Comparison of ENCODE assay signal across 31 mouse cellular contexts in the genomic region with DNA sequence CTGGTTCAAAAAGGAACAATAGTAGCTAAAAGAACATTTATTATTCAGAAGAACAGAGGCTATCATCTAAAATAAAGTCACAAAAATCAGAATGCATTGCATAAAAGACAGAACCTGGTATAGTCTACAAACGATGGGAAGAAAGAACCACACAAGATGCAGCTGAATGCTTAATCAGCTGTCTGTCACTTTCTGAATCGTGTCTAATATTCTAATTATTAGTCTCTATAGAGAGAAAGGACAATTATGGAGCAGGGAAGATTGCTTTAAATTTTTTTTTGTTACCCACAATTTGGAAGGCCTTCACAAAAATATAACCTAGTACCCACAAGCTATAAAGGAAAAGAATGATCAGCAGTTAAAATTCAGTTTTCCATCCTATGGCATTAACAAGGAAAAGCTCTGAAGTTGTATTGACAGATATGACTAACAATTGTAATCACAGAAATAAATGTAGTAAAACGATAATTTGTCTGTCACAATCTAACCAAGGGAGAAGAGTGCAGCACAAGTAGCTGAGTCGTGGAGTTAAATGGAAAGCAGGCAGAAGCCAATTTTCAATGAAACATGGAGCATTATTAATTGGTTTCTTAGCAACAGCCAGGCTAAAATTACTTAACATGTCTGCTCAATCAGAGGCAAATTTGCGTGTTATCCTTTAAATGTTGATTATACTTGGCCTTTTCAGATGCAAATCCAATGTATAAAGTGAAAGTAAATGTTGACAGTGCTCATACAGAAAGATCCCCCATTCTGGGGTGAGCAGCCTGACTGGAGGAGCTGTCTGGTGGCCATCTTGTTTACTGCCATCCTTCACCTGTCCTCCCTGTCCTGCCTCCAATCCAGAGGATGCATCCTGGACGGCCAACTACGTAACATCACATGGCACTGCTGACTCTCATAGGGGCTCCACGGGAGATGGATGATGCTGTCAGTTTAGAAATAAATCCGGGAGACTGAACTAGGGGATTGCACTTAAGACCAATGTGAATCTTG. TPM values are rescaled to one million over a fixed set of nuclear protein-coding genes. Genes with fewer than 3 reads are reported as not detected.
DNase-seq lines count a peak whose midpoint lies in the region; ATAC-seq and TF ChIP-seq lines count a peak whose summit lies in the region.
"Had no signal": no experiment of that assay in that cellular context is flagged by ENCODE, and none has a peak within 500 bp of the region (broad histone marks: within the 10 kb centered on the region; RNA-seq: fewer than 3 reads in every experiment).

No protein-coding gene starts in this region.

- no peak for TF ChIP-seq CTCF in layer of hippocampus, adult 2 months (conservative IDR thresholded peaks at IDR 0.05)
- TF ChIP-seq CTCF in lung, adult 2 months (IDR thresholded peaks at IDR 0.05; ENCODE audit: insufficient read depth, low read length): no peak

- DNase-seq in heart, adult 11 months: peak; percentile 85
- no peak for DNase-seq in heart, postnatal 36 days
- DNase-seq in layer of hippocampus, adult 2 months (ENCODE audit: low spot score in 2 of 2): peak in 1 of 2 experiments; percentile 15
- DNase-seq in layer of hippocampus, adult 9-10 months (ENCODE audit: low spot score): no peak
- peak; percentile 85 for DNase-seq in forebrain, embryonic 14.5 days (ENCODE audit: low spot score)
- no peak for DNase-seq in lung, adult 2 months
- no peak for DNase-seq in adrenal gland, adult (ENCODE audit: inconsistent age in 2 of 2, low spot score in 1 of 2)
- DNase-seq: adrenal gland, postnatal 14 days; cerebellum, adult 18-20 months; cerebellum, postnatal 10 days; gastrocnemius, postnatal 25 days; heart, adult 18-20 months; heart, postnatal 4 days; kidney, adult 18-20 months; kidney, postnatal 25 days; left cerebral cortex, postnatal 4 days; liver, embryonic 13.5 days; lung, adult 18-20 months; lung, postnatal 10 days; right cerebral cortex, postnatal 25 days; thymus, postnatal 14 days had no signal

- H3K27me3 ChIP-seq in forebrain, embryonic 14.5 days (replicated peaks; ENCODE audit: control insufficient read depth, insufficient read depth, low read length): no peaks in the 10 kb centered on the region
- H3K27me3 ChIP-seq in midbrain, embryonic 16.5 days (ENCODE audit: control insufficient read depth, insufficient read depth, low read depth, low read length): no peaks in the 10 kb centered on the region
- H3K27me3 ChIP-seq: kidney, embryonic 15.5 days; limb, embryonic 15.5 days; liver, embryonic 13.5 days; Patski; stomach, embryonic 15.5 days had no signal

- H3K4me2 ChIP-seq in forebrain, embryonic 14.5 days (ENCODE audit: low read length): no peak overlapping the region
- H3K4me2 ChIP-seq in midbrain, embryonic 16.5 days (ENCODE audit: low read length): no peak overlapping the region
- H3K4me2 ChIP-seq: heart, embryonic 11.5 days; kidney, embryonic 15.5 days; limb, embryonic 15.5 days; liver, embryonic 13.5 days; stomach, embryonic 15.5 days had no signal

- H3K27ac ChIP-seq in layer of hippocampus, adult 2 months: peak overlapping the region; percentile 84
- peak overlapping the region; percentile 67 for H3K27ac ChIP-seq in forebrain, embryonic 14.5 days (ENCODE audit: low read depth, low read length)
- peak overlapping the region; percentile 74 for H3K27ac ChIP-seq in midbrain, embryonic 16.5 days (ENCODE audit: low read length)
- H3K27ac ChIP-seq: kidney, embryonic 15.5 days; limb, embryonic 15.5 days; liver, embryonic 13.5 days; macrophage; stomach, embryonic 15.5 days had no signal

- intact Hi-C loops in heart, postnatal 36 days (cut with DNase I): no loop called here

- WGBS in forebrain, embryonic 14.5 days: 45% methylated on average over 9 of the region's 9 CpGs
- 56% methylated on average over 9 of the region's 9 CpGs for WGBS in midbrain, embryonic 16.5 days
- 91% methylated on average over 9 of the region's 9 CpGs for WGBS in lung, adult 2 months

- no peak for TF ChIP-seq POLR2A in lung, adult 2 months (IDR thresholded peaks at IDR 0.05; ENCODE audit: borderline replicate concordance, extremely low read depth, low read depth, low read length)

- H3K9ac ChIP-seq in forebrain, embryonic 14.5 days (ENCODE audit: low read length): no peak overlapping the region
- H3K9ac ChIP-seq in midbrain, embryonic 16.5 days (ENCODE audit: low read depth, low read length): no peak overlapping the region
- H3K9ac ChIP-seq: kidney, embryonic 15.5 days; limb, embryonic 15.5 days; liver, embryonic 13.5 days; stomach, embryonic 15.5 days had no signal

- H3K4me3 ChIP-seq in layer of hippocampus, adult 2 months: no peak overlapping the region
- no peak overlapping the region for H3K4me3 ChIP-seq in forebrain, embryonic 14.5 days (ENCODE audit: low read depth, low read length)
- no peak overlapping the region for H3K4me3 ChIP-seq in midbrain, embryonic 16.5 days (ENCODE audit: low read depth, low read length)
- H3K4me3 ChIP-seq in lung, adult 2 months (replicated peaks; ENCODE audit: extremely low read depth, low read depth, low read length): no peak overlapping the region
- H3K4me3 ChIP-seq: erythroblast, embryonic 14.5 days; kidney, embryonic 15.5 days; limb, embryonic 15.5 days; liver, embryonic 13.5 days; stomach, embryonic 15.5 days had no signal

- no peaks in the 10 kb centered on the region for H3K9me3 ChIP-seq in forebrain, embryonic 14.5 days (replicated peaks; ENCODE audit: control insufficient read depth, low read length)
- H3K9me3 ChIP-seq in midbrain, embryonic 16.5 days (replicated peaks; ENCODE audit: control insufficient read depth, low read length, poor library complexity, severe bottlenecking): no peaks in the 10 kb centered on the region
- H3K9me3 ChIP-seq: kidney, embryonic 15.5 days; limb, embryonic 15.5 days; liver, embryonic 13.5 days; stomach, embryonic 15.5 days had no signal

- peaks cover 10% of the 10 kb centered on the region for H3K4me1 ChIP-seq in forebrain, embryonic 14.5 days (ENCODE audit: control insufficient read depth, insufficient read depth, low read length)
- peaks cover 4% of the 10 kb centered on the region for H3K4me1 ChIP-seq in midbrain, embryonic 16.5 days (ENCODE audit: control insufficient read depth, insufficient read depth, low read length)
- no peaks in the 10 kb centered on the region for H3K4me1 ChIP-seq in lung, adult 2 months (ENCODE audit: control insufficient read depth, insufficient read depth, low read length)
- H3K4me1 ChIP-seq: kidney, embryonic 15.5 days; liver, embryonic 13.5 days; stomach, embryonic 15.5 days had no signal

- peak; percentile 84 for ATAC-seq in forebrain, embryonic 14.5 days
- ATAC-seq in midbrain, embryonic 16.5 days: peak; percentile 58; the same call in 1 of the 2 replicates
- ATAC-seq: Patski had no signal

- no peaks in the 10 kb centered on the region for H3K36me3 ChIP-seq in forebrain, embryonic 14.5 days (ENCODE audit: control insufficient read depth, insufficient read depth, low read length)
- no peaks in the 10 kb centered on the region for H3K36me3 ChIP-seq in midbrain, embryonic 16.5 days (ENCODE audit: control insufficient read depth, insufficient read depth, low read length)
- H3K36me3 ChIP-seq: kidney, embryonic 15.5 days; limb, embryonic 15.5 days; liver, embryonic 13.5 days; stomach, embryonic 15.5 days had no signal

RNA-seq across cellular contexts. Expression of gene Jazf1, which starts 53.7 kb away (rescaled TPM):
- total RNA-seq in heart, postnatal 36 days (2021): 1 to 10 TPM; 2.4 to 3.5 TPM
- total RNA-seq in layer of hippocampus, adult 2 months (2021): 10 to 100 TPM; 30.4 to 32.8 TPM
- 22.0 and 32.7 TPM in 2 replicates for polyA plus RNA-seq in forebrain, embryonic 14.5 days (2014; fragmentation: Nextera tagmentation; extraction: Ambion mirVana)
- 55.9 and 59.3 TPM in 2 replicates for polyA plus RNA-seq in midbrain, embryonic 16.5 days (2015; fragmentation: Nextera tagmentation; extraction: Ambion mirVana)
- polyA plus RNA-seq in lung, adult 2 months (2012; rRNA removed): 1.3 and 1.4 TPM in 2 replicates
- total RNA-seq: common myeloid progenitor, adult 5-6 weeks; MEL had no signal
- polyA plus RNA-seq: erythroblast, embryonic 14.5 days had no signal

Comparison
In these comparisons a context has a peak if more than half of its experiments do, and no peak if none do; other contexts are left out.
1. DNase-seq: peak in heart, adult 11 months (single experiment) and forebrain, embryonic 14.5 days (single experiment); none in heart, postnatal 36 days (0 of 2), layer of hippocampus, adult 9-10 months (single experiment), lung, adult 2 months (single experiment) and adrenal gland, adult (0 of 2).
2. Peak in every context shown above with its lines, with median percentiles within 50 percentile points of each other: H3K27ac ChIP-seq.